Mouse (Mus musculus) kidney, embryonic 14.5 days (tissue): ENCODE measurements around the gene Magi3. TPM values are rescaled to one million over a fixed set of nuclear protein-coding genes. Genes with fewer than 3 reads are reported as not detected.

Source experiments
- ATAC-seq: fragments of 200-750 bp; cut with Nextera tagmentation; 2 replicates; pipeline ENCODE4 v1.8.0; 2017; ENCODE audit warnings: moderate number of reproducible peaks, mild to moderate bottlenecking, moderate TSS enrichment, moderate library complexity; ENCODE audit not compliant: low FRiP score, low TSS enrichment
- H3K27ac ChIP-seq: fragments of 300-500 bp; sonication (generic); 2 replicates; pipeline ENCODE4 v1.5.1; 2014; ENCODE audit warnings: low read depth, mild to moderate bottlenecking, low read length, moderate library complexity, mixed read lengths
- H3K27me3 ChIP-seq: fragments of 300-500 bp; sonication (generic); 2 replicates; pipeline ENCODE4 v1.6.1; 2014; ENCODE audit warnings: mild to moderate bottlenecking, low read length; ENCODE audit not compliant: control insufficient read depth, insufficient read depth
- H3K36me3 ChIP-seq: fragments of 300-500 bp; sonication (generic); 2 replicates; pipeline ENCODE4 v1.6.1; 2014; ENCODE audit warnings: low read length, mixed read lengths; ENCODE audit not compliant: control insufficient read depth, insufficient read depth
- H3K4me1 ChIP-seq: fragments of 300-500 bp; sonication (generic); 2 replicates; pipeline ENCODE4 v1.6.1; 2014; ENCODE audit warnings: low read length, mixed read lengths; ENCODE audit not compliant: control insufficient read depth, insufficient read depth
- H3K4me2 ChIP-seq: fragments of 300-500 bp; sonication (generic); replicated peaks from 2 replicates; pipeline ENCODE4 v1.6.1; 2014; ENCODE audit warnings: low read depth, mild to moderate bottlenecking, low read length
- H3K4me3 ChIP-seq: fragments of 300-500 bp; sonication (generic); 2 replicates; pipeline ENCODE4 v1.5.1; 2014; ENCODE audit warnings: mild to moderate bottlenecking, low read length
- H3K9ac ChIP-seq: fragments of 300-500 bp; sonication (generic); 2 replicates; pipeline ENCODE4 v1.6.1; 2014; ENCODE audit warnings: low read depth, mild to moderate bottlenecking, low read length, moderate library complexity
- H3K9me3 ChIP-seq: fragments of 300-500 bp; sonication (generic); 2 replicates; pipeline ENCODE4 v1.6.1; 2016; ENCODE audit warnings: low read length; ENCODE audit not compliant: control insufficient read depth
- WGBS: fragments of 180-500 bp; shearing (Covaris S2); extraction: QIAGEN DNeasy Blood & Tissue Kit; methylation state at CpG from one replicate; pipeline ENCODE4 v1.1.7; 2014; 5-methylcytosine and 5-hydroxymethylcytosine counted together
- polyA plus RNA-seq: library from polyadenylated mRNA; unstranded; fragments of >200 nt; fragmentation: Nextera tagmentation; extraction: Ambion mirVana; gene quantifications from 2 replicates; pipeline ENCODE4 v1.2.1, GENCODE M21; 2014

Gene Magi3
- polyA plus RNA-seq, 1 experiment from 2014 or later = 9.5 TPM

DNA sequence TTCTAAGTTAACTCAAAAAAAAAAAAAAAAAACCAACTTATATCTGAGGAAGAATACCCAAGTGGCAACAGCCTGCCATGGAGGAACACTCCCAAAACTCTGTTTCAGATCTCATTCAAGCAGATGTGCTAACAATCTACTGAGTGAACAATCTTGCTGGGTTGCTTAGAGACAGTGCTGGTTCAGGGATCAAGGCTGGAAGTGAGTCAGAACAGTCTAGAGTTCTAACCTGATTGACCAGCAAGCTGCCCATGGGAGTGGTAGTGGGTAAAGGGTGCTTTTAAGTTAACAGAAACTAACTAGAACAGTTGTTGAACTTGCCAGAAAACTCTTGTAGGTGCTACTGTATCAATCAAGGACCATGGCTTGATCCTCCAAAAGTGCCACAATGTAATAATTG, 118.9 kb downstream of the Magi3 start:
- no peaks in the 10 kb centered on the region for H3K4me1 ChIP-seq
- H3K4me2 ChIP-seq = no peak overlapping the region
- H3K4me3 ChIP-seq = no peak overlapping the region
- no peak for ATAC-seq
- H3K27ac ChIP-seq = no peak overlapping the region
- H3K36me3 ChIP-seq = no peaks in the 10 kb centered on the region
- no peaks in the 10 kb centered on the region for H3K9me3 ChIP-seq
- no peaks in the 10 kb centered on the region for H3K27me3 ChIP-seq
- no peak overlapping the region for H3K9ac ChIP-seq

DNA sequence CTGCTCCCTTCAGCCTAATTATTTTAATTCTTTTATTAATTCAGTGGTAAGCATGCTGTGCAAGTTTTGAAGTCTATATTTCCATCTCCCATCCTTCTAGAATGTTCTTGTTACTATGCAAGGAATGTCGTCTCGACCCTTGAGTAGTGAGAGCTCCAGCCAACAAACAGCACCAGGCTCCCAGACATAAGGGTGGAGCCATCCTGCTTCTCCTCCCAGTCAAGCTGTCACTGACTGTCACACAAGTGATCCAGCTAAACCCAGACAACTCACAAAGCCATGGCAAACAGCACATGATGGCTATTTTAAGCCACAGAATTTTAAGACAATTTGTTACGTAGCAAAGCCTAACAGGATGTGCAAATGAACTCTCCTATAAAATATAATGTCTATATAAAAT, 124.2 kb downstream of the Magi3 start:
- no peak overlapping the region for H3K4me3 ChIP-seq
- no peak for ATAC-seq
- H3K27me3 ChIP-seq = no peaks in the 10 kb centered on the region
- H3K4me2 ChIP-seq = no peak overlapping the region
- H3K36me3 ChIP-seq = peaks cover 5% of the 10 kb centered on the region; the same call in 1 of the 2 replicates
- no peaks in the 10 kb centered on the region for H3K9me3 ChIP-seq
- no peak overlapping the region for H3K9ac ChIP-seq
- no peak overlapping the region for H3K27ac ChIP-seq
- 72% methylated on average over 3 of the region's 3 CpGs for WGBS
- H3K4me1 ChIP-seq = no peaks in the 10 kb centered on the region

DNA sequence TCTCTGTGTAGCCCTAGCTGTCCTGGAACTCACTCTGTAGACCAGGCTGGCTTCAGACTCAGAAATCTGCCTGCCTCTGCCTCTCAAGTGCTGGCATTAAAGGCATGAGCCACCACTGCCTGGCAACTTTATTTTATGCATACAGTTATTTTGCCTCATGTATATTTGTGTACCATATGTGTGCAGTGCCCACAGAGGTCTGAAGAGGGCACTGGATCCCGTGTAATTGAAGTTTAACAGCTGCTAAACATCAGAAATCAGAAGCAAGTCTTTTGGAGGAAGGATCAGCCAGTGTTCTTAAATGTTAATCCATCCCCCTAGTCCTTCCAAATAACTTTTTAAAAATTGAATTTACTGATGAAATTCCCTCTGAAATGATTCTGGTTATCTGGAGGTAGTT, 125.5 kb downstream of the Magi3 start:
- no peak for ATAC-seq
- Histone ChIP-seq H3K4me2 (no peak overlapping the region), H3K27me3 (no peaks in the 10 kb centered on the region), H3K36me3 (peaks cover 5% of the 10 kb centered on the region; the same call in 1 of the 2 replicates), H3K9me3 (no peaks in the 10 kb centered on the region), H3K4me3 (no peak overlapping the region), H3K27ac (no peak overlapping the region), H3K4me1 (no peaks in the 10 kb centered on the region), H3K9ac (no peak overlapping the region)
- 84% methylated on average over 1 of the region's 1 CpGs for WGBS

DNA sequence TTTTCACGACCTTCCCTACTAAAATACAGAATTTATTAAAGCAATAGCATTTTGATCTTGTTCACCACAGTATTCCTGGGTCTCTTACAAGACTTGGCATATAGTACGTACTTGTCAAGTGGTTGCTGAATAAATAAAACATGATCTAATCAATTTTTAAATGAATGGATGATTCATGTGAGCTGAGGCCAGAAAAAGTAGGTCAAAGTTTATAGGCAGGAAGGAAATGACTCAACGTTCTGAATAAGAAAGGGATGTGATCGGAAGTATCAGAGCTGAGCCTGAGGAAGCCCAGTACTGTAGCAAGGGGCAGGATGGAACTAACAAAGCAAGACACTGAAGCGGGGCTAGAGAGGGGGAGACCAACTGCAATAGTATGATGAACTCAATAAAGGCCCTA, 127.4 kb downstream of the Magi3 start:
- no peak overlapping the region for H3K27ac ChIP-seq
- H3K9me3 ChIP-seq = no peaks in the 10 kb centered on the region
- no peak overlapping the region for H3K4me3 ChIP-seq
- ATAC-seq = no peak
- peaks cover 5% of the 10 kb centered on the region; the same call in 1 of the 2 replicates for H3K36me3 ChIP-seq
- H3K4me1 ChIP-seq = no peaks in the 10 kb centered on the region
- H3K9ac ChIP-seq = no peak overlapping the region
- no peaks in the 10 kb centered on the region for H3K27me3 ChIP-seq
- WGBS = 74% methylated on average over 5 of the region's 5 CpGs
- H3K4me2 ChIP-seq = no peak overlapping the region

DNA sequence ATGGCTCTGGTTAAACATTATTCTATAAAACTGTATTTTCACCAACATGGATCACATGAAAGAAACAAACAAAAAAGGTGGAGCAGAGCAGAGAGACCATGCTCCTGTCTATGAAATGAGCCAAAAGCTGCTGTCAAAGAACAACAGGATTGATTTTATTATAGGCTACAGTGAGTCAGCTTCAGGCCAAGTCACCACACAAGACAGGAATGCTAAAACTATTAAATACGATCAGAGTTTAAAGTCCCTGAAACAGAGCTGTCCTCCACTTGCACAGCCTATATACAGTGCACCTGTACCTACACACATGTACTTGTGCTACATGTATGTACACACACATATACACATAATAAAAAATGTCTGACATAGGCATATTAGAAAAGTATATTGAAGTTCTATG, 138.1 kb downstream of the Magi3 start:
- no peak for ATAC-seq
- Histone ChIP-seq H3K36me3 (no peaks in the 10 kb centered on the region), H3K4me2 (no peak overlapping the region), H3K27ac (no peak overlapping the region), H3K9me3 (no peaks in the 10 kb centered on the region), H3K27me3 (no peaks in the 10 kb centered on the region), H3K4me3 (no peak overlapping the region), H3K4me1 (no peaks in the 10 kb centered on the region), H3K9ac (no peak overlapping the region)
- WGBS = 79% methylated on average over 1 of the region's 1 CpGs

DNA sequence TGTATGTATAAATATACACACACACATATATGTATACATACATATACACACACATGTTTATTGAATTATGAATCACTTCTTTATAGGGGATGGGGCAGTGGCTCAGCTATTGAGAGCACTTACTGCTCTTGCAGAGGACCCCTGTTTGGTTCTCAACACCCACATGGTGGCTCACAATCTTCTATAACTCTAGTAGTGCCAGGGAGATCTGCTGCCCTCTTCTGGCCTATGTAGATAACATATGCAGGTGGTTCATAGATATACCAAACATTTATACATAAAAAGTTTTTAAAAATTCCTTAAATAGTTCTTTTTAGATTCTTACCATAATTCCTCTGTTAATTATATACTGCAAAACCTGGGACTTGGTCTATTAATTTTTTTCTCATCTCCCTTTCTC, 141.4 kb downstream of the Magi3 start:
- H3K36me3 ChIP-seq = no peaks in the 10 kb centered on the region
- H3K9ac ChIP-seq = no peak overlapping the region
- H3K9me3 ChIP-seq = no peaks in the 10 kb centered on the region
- no peak overlapping the region for H3K4me2 ChIP-seq
- no peak overlapping the region for H3K27ac ChIP-seq
- H3K4me1 ChIP-seq = no peaks in the 10 kb centered on the region
- no peak for ATAC-seq
- no peaks in the 10 kb centered on the region for H3K27me3 ChIP-seq
- no peak overlapping the region for H3K4me3 ChIP-seq

DNA sequence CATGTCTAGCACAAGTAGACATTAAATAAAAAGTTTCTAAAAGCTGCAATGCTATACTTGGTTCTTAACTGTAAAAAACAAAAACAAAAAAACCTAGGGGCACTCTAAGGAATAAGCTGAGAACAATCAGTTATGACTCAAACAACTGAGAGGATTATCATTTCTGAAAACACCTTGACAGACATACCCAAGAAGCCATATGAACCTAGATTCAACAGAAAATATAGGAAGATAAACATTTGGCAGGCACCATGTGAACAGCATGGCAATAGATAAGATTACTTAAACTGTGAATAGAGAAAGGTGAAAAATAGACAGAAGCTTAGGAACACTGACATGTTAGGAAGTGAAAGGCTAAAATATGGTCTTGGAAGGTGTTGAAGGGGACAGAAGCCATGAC, 150.8 kb downstream of the Magi3 start:
- Histone ChIP-seq H3K9ac (no peak overlapping the region), H3K4me3 (no peak overlapping the region), H3K9me3 (no peaks in the 10 kb centered on the region), H3K4me1 (no peaks in the 10 kb centered on the region), H3K27me3 (no peaks in the 10 kb centered on the region), H3K36me3 (no peaks in the 10 kb centered on the region), H3K27ac (no peak overlapping the region), H3K4me2 (no peak overlapping the region)
- ATAC-seq = no peak

DNA sequence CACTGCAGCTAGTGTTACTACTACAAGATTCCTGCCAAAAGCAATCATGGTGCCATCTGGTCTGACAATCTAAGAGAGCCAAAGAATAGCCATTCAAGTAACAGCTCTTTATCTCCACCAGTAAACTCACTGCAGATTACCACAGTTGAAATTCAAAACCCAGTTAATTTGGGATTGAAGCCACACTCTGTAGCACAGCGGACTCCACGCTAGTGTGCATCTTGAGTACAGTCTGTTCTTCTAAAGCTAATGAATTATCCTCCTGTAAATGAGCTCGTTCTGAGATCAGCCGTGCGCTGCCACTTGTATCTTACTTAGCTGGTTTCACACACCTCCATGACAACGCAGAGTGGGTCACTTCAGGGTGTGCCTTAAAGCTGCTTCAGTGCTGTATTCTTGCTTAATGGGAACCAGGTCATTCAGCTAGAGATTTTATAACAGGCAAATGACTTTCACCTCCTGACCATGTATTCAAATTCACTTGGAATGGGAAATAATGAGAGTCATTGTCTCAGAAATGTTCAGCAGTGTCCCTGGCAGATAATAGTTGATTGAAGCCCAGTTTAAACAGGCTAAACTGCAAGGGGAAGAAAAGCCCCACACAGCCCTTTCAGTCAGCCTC, 161.1 kb downstream of the Magi3 start:
- ATAC-seq = no peak
- H3K4me1 ChIP-seq = no peaks in the 10 kb centered on the region
- WGBS = 57% methylated on average over 6 of the region's 6 CpGs
- H3K36me3 ChIP-seq = no peaks in the 10 kb centered on the region; the same call in 1 of the 2 replicates
- H3K9me3 ChIP-seq = no peaks in the 10 kb centered on the region
- H3K27me3 ChIP-seq = no peaks in the 10 kb centered on the region
- no peak overlapping the region for H3K4me3 ChIP-seq
- no peak overlapping the region for H3K27ac ChIP-seq
- H3K9ac ChIP-seq = no peak overlapping the region
- no peak overlapping the region for H3K4me2 ChIP-seq

DNA sequence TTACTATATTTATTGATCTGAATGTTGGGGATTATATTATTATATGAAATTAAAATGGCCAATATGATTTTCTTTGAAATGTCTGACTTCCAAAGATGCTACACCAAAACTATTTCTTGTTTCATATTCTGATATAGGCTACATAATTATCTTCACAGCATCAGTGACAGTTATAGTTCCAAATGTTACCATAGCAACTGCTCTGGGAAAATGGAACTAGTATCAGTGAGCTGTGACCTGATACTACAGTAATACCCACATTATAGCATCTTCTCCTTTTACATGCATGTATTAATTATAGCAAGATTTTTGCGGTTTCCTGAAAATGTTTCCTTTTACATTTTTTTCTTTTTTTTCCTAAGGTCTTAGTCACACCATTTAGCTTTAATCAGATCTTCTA, 187.4 kb downstream of the Magi3 start:
- no peaks in the 10 kb centered on the region for H3K27me3 ChIP-seq
- no peaks in the 10 kb centered on the region for H3K36me3 ChIP-seq
- ATAC-seq = no peak
- no peak overlapping the region for H3K4me2 ChIP-seq
- H3K4me3 ChIP-seq = no peak overlapping the region
- H3K9me3 ChIP-seq = no peaks in the 10 kb centered on the region
- 88% methylated on average over 1 of the region's 1 CpGs for WGBS
- H3K27ac ChIP-seq = no peak overlapping the region
- H3K4me1 ChIP-seq = no peaks in the 10 kb centered on the region
- no peak overlapping the region for H3K9ac ChIP-seq
